Mouse (Mus musculus) limb, embryonic 14.5 days (tissue): Measurements from ENCODE around the gene Zc2hc1b. TPM values are rescaled to one million over a fixed set of nuclear protein-coding genes. Genes with fewer than 3 reads are reported as not detected.

ENCODE experiments used
- ATAC-seq: fragments of 200-750 bp; cut with Nextera tagmentation; 2 replicates; pipeline ENCODE4 v1.8.0; 2017; ENCODE audit warnings: low read depth, moderate number of reproducible peaks, moderate TSS enrichment; ENCODE audit not compliant: low FRiP score
- DNase-seq: peaks from one replicate; pipeline ENCODE4 v3.0.0-alpha.2; 2015; ENCODE audit warnings: low spot score
- H3K27ac ChIP-seq: fragments of 300-500 bp; sonication (generic); replicated peaks from 2 replicates; pipeline ENCODE4 v1.5.1; 2014; ENCODE audit warnings: low read depth, mild to moderate bottlenecking, low read length, moderate library complexity, mixed read lengths
- H3K27me3 ChIP-seq: fragments of 300-500 bp; sonication (generic); 2 replicates; pipeline ENCODE4 v1.6.1; 2014; ENCODE audit warnings: low read length, mixed read lengths; ENCODE audit not compliant: control insufficient read depth, insufficient read depth
- H3K36me3 ChIP-seq: fragments of 300-500 bp; sonication (generic); 2 replicates; pipeline ENCODE4 v1.6.1; 2014; ENCODE audit warnings: mild to moderate bottlenecking, low read length, moderate library complexity, mixed read lengths; ENCODE audit not compliant: control insufficient read depth, insufficient read depth
- H3K4me1 ChIP-seq: fragments of 300-500 bp; sonication (generic); 2 replicates; pipeline ENCODE4 v1.6.1; 2014; ENCODE audit warnings: antibody characterized with exemption, low read length, mixed read lengths; ENCODE audit not compliant: control insufficient read depth, insufficient read depth
- H3K4me2 ChIP-seq: fragments of 300-500 bp; sonication (generic); replicated peaks from 2 replicates; pipeline ENCODE4 v1.6.1; 2014; ENCODE audit warnings: low read depth, mild to moderate bottlenecking, low read length, moderate library complexity; ENCODE audit not compliant: severe bottlenecking
- H3K4me3 ChIP-seq: fragments of 300-500 bp; sonication (generic); replicated peaks from 2 replicates; pipeline ENCODE4 v1.5.1; 2014; ENCODE audit warnings: low read length
- H3K9ac ChIP-seq: fragments of 300-500 bp; sonication (generic); 2 replicates; pipeline ENCODE4 v1.6.1; 2014; ENCODE audit warnings: mild to moderate bottlenecking, low read depth, low read length, moderate library complexity; ENCODE audit not compliant: severe bottlenecking
- H3K9me3 ChIP-seq: fragments of 300-500 bp; sonication (generic); 2 replicates; pipeline ENCODE4 v1.6.1; 2016; ENCODE audit warnings: low read length; ENCODE audit not compliant: control insufficient read depth
- POLR2A ChIP-seq: fragments of 200-500 bp; IDR thresholded peaks from 2 replicates; pipeline ENCODE4 v1.8.0; 2012; ENCODE audit warnings: inconsistent platforms, mild to moderate bottlenecking, moderate library complexity, borderline replicate concordance; ENCODE audit not compliant: insufficient read depth, insufficient read length; ENCODE audit errors: extremely low read depth
- WGBS: fragments of 180-500 bp; shearing (Covaris S2); extraction: QIAGEN DNeasy Blood & Tissue Kit; methylation state at CpG from one replicate; pipeline ENCODE4 v1.1.7; 2014; 5-methylcytosine and 5-hydroxymethylcytosine counted together
- polyA plus RNA-seq, 2 experiments: library from polyadenylated mRNA; depleted of rRNA in 1 of 2; stranded (reverse) in 1 of 2; unstranded in 1 of 2; fragments of >200 nt; fragmentation: Nextera tagmentation in 1 of 2; extraction: Ambion mirVana in 1 of 2; gene quantifications; 2 replicates each; pipeline versions ENCODE4 v1.2.1 to v1.2.3; 2012 to 2014

Zc2hc1b gene
- polyA plus RNA-seq, 2 experiments = not detected

DNA sequence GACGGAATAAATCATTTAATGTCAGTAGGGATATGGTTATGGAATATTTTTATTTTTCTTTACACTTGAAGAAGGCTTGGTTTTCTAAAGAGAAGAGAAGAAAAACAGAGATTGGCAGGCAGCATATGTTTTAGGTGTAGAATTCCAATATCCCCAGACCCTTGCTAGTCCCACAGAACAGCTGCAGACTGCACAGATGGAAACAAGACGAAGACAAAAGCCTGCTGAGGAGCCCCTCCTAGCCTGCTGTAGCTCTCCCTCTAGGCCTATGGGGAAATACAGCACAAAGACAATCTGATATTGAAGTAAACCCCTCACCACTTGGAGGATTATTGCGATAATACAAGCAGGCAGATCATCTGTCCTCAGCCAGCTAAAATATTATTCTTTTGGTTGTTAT is 27.4 kb downstream of the Zc2hc1b start:
- TF ChIP-seq POLR2A = no peak
- H3K9me3 ChIP-seq = no peaks in the 10 kb centered on the region
- DNase-seq (peak; percentile 40), ATAC-seq (peak; percentile 88)
- H3K4me2 ChIP-seq = no peak overlapping the region
- H3K9ac ChIP-seq = no peak overlapping the region
- H3K4me1 ChIP-seq = peaks cover 4% of the 10 kb centered on the region; the same call in 1 of the 2 replicates
- no peak overlapping the region for H3K4me3 ChIP-seq
- no peaks in the 10 kb centered on the region for H3K36me3 ChIP-seq
- WGBS = 54% methylated on average over 3 of the region's 3 CpGs
- H3K27me3 ChIP-seq = no peaks in the 10 kb centered on the region
- H3K27ac ChIP-seq = no peak overlapping the region

DNA sequence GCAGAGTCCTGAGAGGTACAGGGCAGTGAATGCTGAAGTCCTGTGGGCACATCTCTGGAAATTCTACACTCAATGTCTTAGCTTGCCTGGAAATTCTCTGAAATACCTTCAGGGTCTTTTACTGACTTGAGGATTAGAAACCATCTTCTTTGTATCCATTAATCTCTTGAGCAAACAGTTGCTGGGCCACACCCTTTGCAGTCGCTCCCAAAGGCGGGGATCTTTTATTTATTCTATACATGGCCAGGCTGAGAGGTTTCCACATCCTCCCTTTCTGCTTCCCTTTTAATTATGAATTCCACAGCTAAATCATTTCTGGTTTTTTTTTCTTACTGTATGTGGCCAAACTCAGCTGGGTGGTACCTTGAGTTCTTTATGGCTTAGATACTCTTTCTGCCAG is 37.4 kb downstream of the Zc2hc1b start:
- no peaks in the 10 kb centered on the region for H3K27me3 ChIP-seq
- no peak for TF ChIP-seq POLR2A
- H3K36me3 ChIP-seq = no peaks in the 10 kb centered on the region
- no peak for ATAC-seq
- DNase-seq = no peak
- 72% methylated on average over 2 of the region's 2 CpGs for WGBS
- H3K4me3 ChIP-seq = no peak overlapping the region
- no peaks in the 10 kb centered on the region for H3K9me3 ChIP-seq
- no peak overlapping the region for H3K27ac ChIP-seq
- H3K9ac ChIP-seq = no peak overlapping the region
- H3K4me1 ChIP-seq = no peaks in the 10 kb centered on the region
- no peak overlapping the region for H3K4me2 ChIP-seq

- no peak overlapping the region for H3K27ac ChIP-seq
- no peak overlapping the region for H3K4me2 ChIP-seq
- H3K9me3 ChIP-seq = no peaks in the 10 kb centered on the region
- no peaks in the 10 kb centered on the region for H3K27me3 ChIP-seq
- H3K36me3 ChIP-seq = no peaks in the 10 kb centered on the region
- H3K9ac ChIP-seq = no peak overlapping the region
- DNase-seq = no peak
- no peak overlapping the region for H3K4me3 ChIP-seq
- no peaks in the 10 kb centered on the region for H3K4me1 ChIP-seq
- WGBS = 92% methylated on average over 6 of the region's 6 CpGs
- no peak for ATAC-seq
- TF ChIP-seq POLR2A = no peak
Measured at GRCm38 (mm10) chr10:13137906-13138305, 39.9 kb downstream of the Zc2hc1b start.

DNA sequence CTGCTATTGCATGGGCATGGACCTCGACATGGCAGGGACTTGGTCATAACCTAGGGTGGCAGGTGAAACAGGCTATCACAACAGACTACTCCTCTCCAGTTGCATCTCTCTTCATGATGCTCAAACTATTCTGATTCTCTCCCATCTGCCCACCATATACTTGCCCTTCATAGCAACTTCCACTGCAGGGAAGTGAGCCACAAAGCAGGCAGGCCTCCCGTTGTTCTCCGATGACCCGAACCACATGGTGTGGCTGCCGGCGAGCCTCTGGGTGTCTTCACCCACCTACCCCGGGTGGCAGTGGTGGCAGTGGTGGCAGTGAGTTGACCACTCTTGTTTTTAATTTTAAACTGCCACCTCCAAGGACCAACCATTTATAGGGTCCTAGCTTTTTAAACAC is 42.1 kb downstream of the Zc2hc1b start:
- no peaks in the 10 kb centered on the region for H3K4me1 ChIP-seq
- H3K27me3 ChIP-seq = no peaks in the 10 kb centered on the region
- H3K27ac ChIP-seq = no peak overlapping the region
- no peak overlapping the region for H3K4me2 ChIP-seq
- DNase-seq (no peak), ATAC-seq (no peak)
- 82% methylated on average over 7 of the region's 7 CpGs for WGBS
- no peak overlapping the region for H3K9ac ChIP-seq
- no peaks in the 10 kb centered on the region for H3K9me3 ChIP-seq
- H3K36me3 ChIP-seq = no peaks in the 10 kb centered on the region
- no peak for TF ChIP-seq POLR2A
- H3K4me3 ChIP-seq = no peak overlapping the region

GRCm38 (mm10) chr10:13135276-13135675 is 42.5 kb downstream of the Zc2hc1b start:
- H3K9ac ChIP-seq = no peak overlapping the region
- DNase-seq (no peak), ATAC-seq (no peak)
- H3K27ac ChIP-seq = no peak overlapping the region
- no peaks in the 10 kb centered on the region for H3K9me3 ChIP-seq
- no peak overlapping the region for H3K4me2 ChIP-seq
- H3K4me3 ChIP-seq = no peak overlapping the region
- H3K4me1 ChIP-seq = no peaks in the 10 kb centered on the region
- TF ChIP-seq POLR2A = no peak
- 94% methylated on average over 7 of the region's 7 CpGs for WGBS
- no peaks in the 10 kb centered on the region for H3K36me3 ChIP-seq
- H3K27me3 ChIP-seq = no peaks in the 10 kb centered on the region

GRCm38 (mm10) chr10:13133850-13134249 is 44.0 kb downstream of the Zc2hc1b start:
- no peak for ATAC-seq
- no peak overlapping the region for H3K4me2 ChIP-seq
- peaks cover 4% of the 10 kb centered on the region for H3K36me3 ChIP-seq
- DNase-seq = no peak
- H3K27ac ChIP-seq = no peak overlapping the region
- H3K4me1 ChIP-seq = no peaks in the 10 kb centered on the region
- no peak for TF ChIP-seq POLR2A
- H3K9me3 ChIP-seq = no peaks in the 10 kb centered on the region
- no peak overlapping the region for H3K9ac ChIP-seq
- 80% methylated on average over 4 of the region's 4 CpGs for WGBS
- no peaks in the 10 kb centered on the region for H3K27me3 ChIP-seq
- H3K4me3 ChIP-seq = no peak overlapping the region
